ENCODE assay signal across 16 mouse cellular contexts in genomic region chr11:20552059-20552458, GRCm38 (mm10).
"Had no signal": no experiment of that assay in that cellular context is flagged by ENCODE, and none has a peak within 500 bp of the region (broad histone marks: within the 10 kb centered on the region; RNA-seq: fewer than 3 reads in every experiment).

No protein-coding gene starts in this region.

- H3K9me3 ChIP-seq: midbrain, embryonic 10.5 days; midbrain, embryonic 12.5 days; neural tube, embryonic 13.5 days; neural tube, embryonic 15.5 days; stomach, embryonic 15.5 days had no signal

- H3K4me3 ChIP-seq: midbrain, embryonic 10.5 days; midbrain, embryonic 12.5 days; myocyte; neural tube, embryonic 13.5 days; neural tube, embryonic 15.5 days; stomach, embryonic 15.5 days had no signal

- H3K27me3 ChIP-seq: midbrain, embryonic 12.5 days; neural tube, embryonic 13.5 days; neural tube, embryonic 15.5 days; stomach, embryonic 15.5 days had no signal

- H3K4me2 ChIP-seq: lung, embryonic 14.5 days; midbrain, embryonic 12.5 days; neural tube, embryonic 13.5 days; neural tube, embryonic 15.5 days; stomach, embryonic 15.5 days had no signal

- H3K9ac ChIP-seq: lung, embryonic 14.5 days; midbrain, embryonic 12.5 days; neural tube, embryonic 13.5 days; neural tube, embryonic 15.5 days; stomach, embryonic 15.5 days had no signal

- H3K27ac ChIP-seq: midbrain, embryonic 10.5 days; midbrain, embryonic 12.5 days; neural tube, embryonic 13.5 days; neural tube, embryonic 15.5 days; stomach, embryonic 15.5 days; stomach, postnatal 0 days had no signal

- ATAC-seq: midbrain, embryonic 16.5 days had no signal

- H3K36me3 ChIP-seq: midbrain, embryonic 10.5 days; midbrain, embryonic 12.5 days; neural tube, embryonic 13.5 days; neural tube, embryonic 15.5 days; stomach, embryonic 15.5 days had no signal

- DNase-seq: lung, adult 18-20 months; lung, embryonic 14.5 days; lung, postnatal 10 days; lung, postnatal 4 days; midbrain, embryonic 14.5 days; right cerebral cortex, postnatal 14 days; thymus, adult 2 months; thymus, postnatal 25 days had no signal

- H3K4me1 ChIP-seq: neural tube, embryonic 15.5 days; stomach, embryonic 15.5 days had no signal
